Mouse (Mus musculus) liver, adult (tissue): ENCODE results near the gene Ipo13.

Experiments
- GATA4 ChIP-seq: IDR thresholded peaks from 2 replicates; pipeline ENCODE4 v1.6.1; 2014; ENCODE audit warnings: mild to moderate bottlenecking, low read length; ENCODE audit not compliant: insufficient replicate concordance

Ipo13 gene

DNA sequence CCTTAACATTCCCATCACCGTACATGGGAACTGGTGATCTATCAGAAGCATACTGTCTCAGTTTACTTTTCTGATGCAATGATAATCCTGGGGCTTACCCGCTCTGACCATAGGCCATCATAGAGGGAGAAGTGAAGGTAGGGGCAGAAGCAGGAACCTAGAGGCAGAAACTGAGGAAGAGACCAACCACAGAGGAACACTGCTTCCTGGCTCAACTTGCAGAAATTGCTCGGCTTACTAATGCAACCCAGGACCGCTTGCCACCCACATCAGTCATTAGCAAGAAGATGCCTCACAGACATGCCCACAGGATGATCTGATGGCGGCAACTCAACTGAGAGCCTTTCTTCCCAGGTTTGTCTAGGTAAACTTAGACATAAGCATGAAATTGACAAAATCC lies 4.0 kb upstream of the Ipo13 start:
- no peak for TF ChIP-seq GATA4

DNA sequence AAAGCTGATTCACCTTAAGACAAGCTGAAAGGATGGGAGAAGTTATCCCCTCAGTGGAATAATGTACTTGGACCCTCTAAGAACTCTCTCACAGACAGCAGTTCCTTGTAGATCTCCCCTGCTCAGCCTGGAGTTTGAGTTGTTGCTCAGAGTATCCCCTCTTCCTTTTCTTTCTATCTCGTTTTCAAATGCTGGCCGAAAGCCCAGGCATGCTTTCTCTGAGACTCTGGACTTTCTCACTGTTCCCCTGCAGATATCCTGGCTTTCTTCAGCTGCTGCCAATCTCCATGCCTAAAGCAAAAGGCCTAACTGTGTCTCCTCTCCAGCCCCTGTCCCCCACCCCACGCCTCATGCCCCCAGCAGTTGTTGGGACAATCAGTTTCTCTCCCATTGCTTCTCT lies 3.5 kb upstream of the Ipo13 start:
- no peak for TF ChIP-seq GATA4

- no peak for TF ChIP-seq GATA4
Observed at GRCm38 (mm10) chr4:117917847-117918246, 3.0 kb upstream of the Ipo13 start.

- TF ChIP-seq GATA4: no peak
Observed at GRCm38 (mm10) chr4:117917402-117917801, 2.6 kb upstream of the Ipo13 start.

- TF ChIP-seq GATA4: no peak
Observed at GRCm38 (mm10) chr4:117916386-117916785, 1.6 kb upstream of the Ipo13 start.

- TF ChIP-seq GATA4: no peak
Observed at GRCm38 (mm10) chr4:117915489-117916105, 798 bp upstream of the Ipo13 start.

DNA sequence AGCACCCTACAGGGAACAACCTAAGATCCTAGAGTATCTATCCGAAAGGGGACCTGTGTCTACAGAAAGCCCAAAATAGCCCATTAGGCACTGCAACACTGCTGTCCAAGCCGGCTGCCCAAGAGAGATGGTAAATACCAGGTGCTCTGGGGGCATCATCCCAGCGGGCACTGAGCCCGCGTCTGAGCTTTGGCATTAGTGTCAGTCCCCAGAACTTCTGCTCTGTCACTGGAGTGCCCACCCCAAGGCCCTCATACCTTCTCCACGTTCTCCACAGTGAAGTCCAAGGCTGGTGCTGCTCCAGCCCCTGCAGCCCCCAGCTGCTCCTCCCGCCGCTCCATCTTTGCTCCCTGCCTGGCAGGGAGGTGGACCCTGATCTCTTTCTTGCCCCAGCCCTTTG lies 768 bp downstream of the Ipo13 start:
- TF ChIP-seq GATA4: no peak

DNA sequence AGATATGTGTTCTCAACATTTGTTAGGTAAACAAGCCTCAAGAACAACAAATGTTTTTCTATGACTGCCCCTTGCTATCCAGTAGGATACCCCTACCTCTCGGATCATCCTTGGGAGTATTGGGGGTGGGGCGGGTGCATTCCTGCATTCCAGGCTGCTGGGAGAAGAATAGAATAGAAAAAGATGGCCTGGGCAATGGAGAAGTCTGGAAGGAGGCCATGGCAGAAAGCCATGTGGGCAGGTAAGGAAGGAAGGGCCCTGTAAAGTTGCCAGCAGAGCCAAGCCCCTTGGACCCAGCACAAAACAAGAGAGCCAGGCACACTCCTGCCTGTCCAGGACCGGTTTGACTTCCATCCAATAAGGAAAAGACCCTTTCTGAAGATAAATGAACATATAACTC lies 1.4 kb downstream of the Ipo13 start:
- no peak for TF ChIP-seq GATA4

DNA sequence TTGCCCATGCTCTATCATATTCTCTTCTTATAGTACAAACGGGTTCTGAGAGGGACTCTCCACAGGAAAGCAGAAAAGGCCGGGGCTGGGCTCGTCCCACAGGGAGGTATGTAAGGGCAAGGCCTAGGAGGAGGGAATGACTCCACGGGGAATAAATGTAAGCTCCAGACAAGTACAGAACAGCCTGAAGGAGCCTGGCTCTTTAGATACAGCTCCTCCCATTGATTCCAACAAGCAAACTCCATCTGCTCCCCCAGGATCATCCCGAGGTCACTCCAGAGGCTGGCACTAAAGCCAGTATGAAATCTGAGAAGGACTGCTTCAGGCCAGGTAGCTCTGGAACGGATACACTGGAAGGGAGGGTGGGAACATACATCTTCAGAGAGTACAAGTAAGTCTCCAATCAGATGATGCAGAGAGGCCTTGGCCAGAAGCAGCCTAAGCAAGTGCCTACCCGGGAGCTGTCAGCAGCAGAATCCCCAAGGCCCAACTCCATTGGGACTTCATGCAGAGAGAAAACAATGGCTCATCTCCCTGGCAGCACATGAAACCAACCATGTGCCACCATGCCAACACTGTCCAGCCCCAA lies 2.0 kb downstream of the Ipo13 start:
- TF ChIP-seq GATA4: no peak

- no peak for TF ChIP-seq GATA4
Observed at GRCm38 (mm10) chr4:117912131-117912561, 2.7 kb downstream of the Ipo13 start.

- TF ChIP-seq GATA4: no peak
Observed at GRCm38 (mm10) chr4:117908834-117909453, 5.9 kb downstream of the Ipo13 start.

- no peak for TF ChIP-seq GATA4
Observed at GRCm38 (mm10) chr4:117906196-117906595, 8.6 kb downstream of the Ipo13 start.

DNA sequence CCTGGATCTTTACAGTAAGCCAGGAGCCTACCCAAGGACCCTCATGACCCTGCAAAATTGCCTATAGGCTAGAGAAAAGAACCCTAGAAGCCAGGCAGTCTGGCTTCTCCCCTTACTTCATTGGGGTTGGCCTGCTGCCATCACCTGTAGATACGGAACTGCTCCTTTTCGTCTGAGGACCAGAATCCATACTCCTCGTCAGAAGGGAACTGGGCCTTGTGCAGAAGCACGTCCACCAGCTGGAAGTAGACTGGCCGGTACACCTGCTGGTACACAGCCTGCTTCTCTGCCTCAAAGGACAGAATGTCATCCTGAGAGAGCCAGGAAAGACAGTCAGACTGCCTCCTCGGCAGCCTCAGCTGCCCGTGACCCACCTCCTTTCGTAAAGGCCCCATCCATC lies 10.0 kb downstream of the Ipo13 start:
- no peak for TF ChIP-seq GATA4

DNA sequence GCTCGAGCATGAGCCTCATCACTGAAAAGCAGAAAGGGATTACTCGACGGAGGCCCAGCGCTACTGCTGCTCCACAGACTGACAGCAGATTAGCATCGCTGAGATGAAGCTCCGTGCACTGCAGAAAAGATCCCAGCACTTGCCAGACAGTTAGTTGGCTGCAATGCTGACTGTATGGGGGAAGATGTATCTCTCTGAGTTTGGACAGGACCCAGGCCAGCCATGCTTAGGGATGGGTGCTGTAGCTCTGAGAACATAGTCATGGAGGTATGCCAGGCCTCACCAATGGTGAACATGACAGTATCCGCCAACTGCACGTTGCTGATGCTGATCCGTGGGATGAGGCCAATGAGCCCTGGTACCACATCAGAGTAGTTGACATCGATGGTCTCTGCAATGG lies 10.7 kb downstream of the Ipo13 start:
- TF ChIP-seq GATA4: no peak

GRCm38 (mm10) chr4:117898111-117898510 lies 16.7 kb downstream of the Ipo13 start:
- no peak for TF ChIP-seq GATA4

- TF ChIP-seq GATA4: no peak
Observed at GRCm38 (mm10) chr4:117896031-117896430, 18.8 kb downstream of the Ipo13 start.

DNA sequence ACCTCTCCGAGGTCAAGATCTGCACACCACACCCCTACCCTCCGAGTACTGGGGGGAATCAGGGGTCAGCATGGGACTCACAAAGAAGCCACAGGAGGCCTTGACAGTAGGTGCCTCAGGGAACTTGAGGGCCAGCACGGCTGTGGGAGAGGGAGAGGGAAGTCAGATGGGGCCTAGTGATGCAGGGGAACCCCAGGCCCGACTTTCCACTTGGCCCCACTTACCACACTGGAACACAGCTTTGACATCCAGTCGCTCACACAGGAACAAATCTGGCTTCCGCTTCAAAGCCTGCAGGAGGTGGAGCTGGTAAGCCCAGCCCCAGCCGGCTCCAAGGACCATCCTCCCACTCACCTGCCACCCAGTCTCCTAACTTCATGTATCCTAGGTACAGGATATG lies 19.5 kb downstream of the Ipo13 start:
- TF ChIP-seq GATA4: no peak
